Mouse (Mus musculus) thymus, adult 2 months (tissue): ENCODE data around the gene Lrrc15. TPM values are rescaled to one million over a fixed set of nuclear protein-coding genes. Genes with fewer than 3 reads are reported as not detected.
A peak's percentile ranks its signal among the peaks of the same experiment; 100 is the strongest.

Experiments used
- DNase-seq: peaks from one replicate; pipeline ENCODE4 v3.0.0; 2021
- H3K27ac ChIP-seq: fragments of 200-500 bp; 2 replicates; pipeline ENCODE4 v1.5.1; 2012; ENCODE audit warnings: low read length, control low read depth; ENCODE audit not compliant: control insufficient read depth, insufficient read depth
- H3K27me3 ChIP-seq: fragments of 200-500 bp; 2 replicates; pipeline ENCODE4 v1.6.1; 2012; ENCODE audit warnings: mild to moderate bottlenecking, low read length, moderate library complexity, mixed read lengths; ENCODE audit not compliant: control insufficient read depth, insufficient read depth
- H3K36me3 ChIP-seq: fragments of 200-500 bp; 2 replicates; pipeline ENCODE4 v1.6.1; 2012; ENCODE audit warnings: mild to moderate bottlenecking, low read length, moderate library complexity; ENCODE audit not compliant: control insufficient read depth, insufficient read depth
- H3K4me1 ChIP-seq: fragments of 200-500 bp; replicated peaks from 2 replicates; pipeline ENCODE4 v1.6.1; 2012; ENCODE audit warnings: low read length; ENCODE audit not compliant: control insufficient read depth, insufficient read depth
- H3K4me3 ChIP-seq: fragments of 200-500 bp; 2 replicates; pipeline ENCODE4 v1.5.1; 2012; ENCODE audit warnings: mild to moderate bottlenecking, low read length, control low read depth, moderate library complexity; ENCODE audit not compliant: control insufficient read depth, insufficient read depth
- CTCF ChIP-seq: fragments of 200-500 bp; IDR thresholded peaks from 2 replicates; pipeline ENCODE4 v1.5.1; 2012; ENCODE audit warnings: mild to moderate bottlenecking, control low read depth, low read length, moderate library complexity, borderline replicate concordance; ENCODE audit not compliant: control insufficient read depth, poor library complexity, insufficient read depth; ENCODE audit errors: extremely low read depth
- POLR2A ChIP-seq: fragments of 200-500 bp; IDR thresholded peaks from 2 replicates; pipeline ENCODE4 v1.6.1; 2012; ENCODE audit warnings: mild to moderate bottlenecking, low read length, control low read depth, moderate library complexity; ENCODE audit not compliant: control insufficient read depth, poor library complexity, insufficient read depth; ENCODE audit errors: extremely low read depth
- WGBS: fragments of 180-500 bp; shearing (Covaris S2); methylation state at CpG from one replicate; pipeline ENCODE4 v1.1.7; 2018; 5-methylcytosine and 5-hydroxymethylcytosine counted together
- polyA plus RNA-seq: library from polyadenylated mRNA; depleted of rRNA; stranded (reverse); fragments of >200 nt; gene quantifications from 2 replicates; pipeline ENCODE4 v1.2.3, GENCODE M21; 2012; rRNA removed

Gene Lrrc15
- polyA plus RNA-seq: 0.45 and 0.51 TPM in 2 replicates

DNA sequence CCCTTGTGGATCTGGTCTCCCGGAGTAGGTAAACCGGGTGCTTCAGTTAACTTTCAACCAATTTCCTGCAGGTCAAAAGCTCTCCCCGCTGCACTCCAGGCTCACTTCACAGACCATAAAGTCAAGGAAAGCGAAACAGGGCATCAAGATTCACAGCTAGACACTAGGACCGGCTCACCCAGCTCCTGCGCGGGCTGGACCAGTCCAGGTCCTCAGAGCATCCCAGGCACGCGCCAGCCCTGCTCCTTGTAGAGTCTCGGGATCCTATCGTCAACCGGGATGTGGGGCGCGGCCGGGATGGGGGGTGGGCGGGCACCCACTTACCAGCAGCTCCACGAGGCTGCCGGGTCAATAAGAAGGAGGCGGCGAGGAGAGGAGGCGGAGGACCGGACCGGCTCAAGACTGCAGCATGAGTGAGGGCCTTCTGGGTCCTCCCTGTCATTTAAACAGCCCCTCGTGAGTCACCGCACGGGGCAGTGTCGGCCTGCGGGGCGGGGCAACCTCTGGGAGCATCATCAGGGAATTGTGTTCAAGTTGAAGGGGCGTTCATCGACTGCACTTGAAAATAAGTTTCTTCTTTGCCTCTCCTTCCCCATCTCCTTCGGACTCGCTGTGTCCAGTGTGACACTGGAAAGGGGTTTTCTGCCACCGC lies at the start of gene Lrrc15:
Gene Lrrc15, minus strand, starts transcription at position 413 of the 652 bp plus-strand sequence.
- H3K36me3 ChIP-seq: no peaks in the 10 kb centered on the region
- peaks cover 13% of the 10 kb centered on the region for H3K4me1 ChIP-seq
- H3K27me3 ChIP-seq: peaks cover 5% of the 10 kb centered on the region; the same call in 1 of the 2 replicates
- WGBS: 26% methylated on average over 34 of the region's 34 CpGs
- no peak for DNase-seq
- no peak within 1 kb of the TSS for H3K27ac ChIP-seq
- TF ChIP-seq POLR2A (no peak), CTCF (no peak)
- H3K4me3 ChIP-seq: no peak within 1 kb of the TSS

- DNase-seq: no peak
- Histone ChIP-seq H3K27me3 (no peaks in the 10 kb centered on the region; the same call in 1 of the 2 replicates), H3K4me3 (no peak overlapping the region), H3K4me1 (peaks cover 6% of the 10 kb centered on the region), H3K27ac (no peak overlapping the region), H3K36me3 (peaks cover 17% of the 10 kb centered on the region)
- no peak for TF ChIP-seq POLR2A
- no peak for TF ChIP-seq CTCF
Observed at GRCm38 (mm10) chr16:30314236-30314635, 31.2 kb upstream of the Lrrc15 start.

DNA sequence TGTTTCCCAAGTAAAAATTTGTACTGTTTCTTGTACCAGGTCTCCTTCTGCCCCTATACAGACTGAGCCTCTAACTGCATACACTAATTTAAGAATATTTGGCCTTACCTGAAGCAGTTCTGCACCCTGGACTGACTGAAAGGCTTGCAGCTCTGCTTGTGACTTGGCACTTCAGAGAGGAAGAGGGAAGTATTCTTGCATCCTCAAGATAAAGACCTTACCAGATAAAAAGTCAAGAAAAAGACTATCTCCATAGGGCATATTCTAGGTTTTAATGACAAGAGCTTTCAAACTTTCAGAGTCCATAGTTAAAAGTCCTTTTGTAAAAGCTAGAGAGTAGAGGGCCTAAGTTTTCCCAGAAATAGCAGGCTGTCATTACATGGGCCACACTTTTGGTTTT lies 27.6 kb upstream of the Lrrc15 start, which contains the start of gene Gp5:
Gene Gp5, minus strand, starts transcription at position 133 of the 400 bp plus-strand sequence.
- Histone ChIP-seq H3K27ac (no peak within 1 kb of the TSS), H3K36me3 (peaks cover 9% of the 10 kb centered on the region), H3K4me1 (peaks cover 15% of the 10 kb centered on the region), H3K27me3 (no peaks in the 10 kb centered on the region; the same call in 1 of the 2 replicates), H3K4me3 (peak within 1 kb of the TSS; percentile 3; the same call in 1 of the 2 replicates)
- no peak for DNase-seq
- no peak for TF ChIP-seq CTCF

DNA sequence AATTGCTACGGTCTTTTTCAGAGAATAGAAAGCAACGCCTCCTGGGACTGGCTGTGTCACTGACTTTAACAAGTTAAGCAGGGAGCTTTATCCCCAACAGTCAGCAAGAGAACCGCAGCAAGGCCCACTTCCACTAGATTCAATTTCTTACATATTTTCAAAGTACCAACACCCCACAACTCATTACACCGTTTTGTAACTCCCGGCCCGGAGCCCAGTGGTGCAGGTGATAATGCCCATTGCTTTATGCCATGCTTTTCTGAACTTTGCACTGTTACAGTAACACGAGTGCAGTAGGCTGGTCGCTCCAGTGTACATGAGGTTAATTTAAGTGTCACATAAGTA lies 27.1 kb upstream of the Lrrc15 start:
- 87% methylated on average over 8 of the region's 8 CpGs for WGBS
- Histone ChIP-seq H3K27me3 (no peaks in the 10 kb centered on the region; the same call in 1 of the 2 replicates), H3K27ac (no peak overlapping the region), H3K4me1 (peaks cover 15% of the 10 kb centered on the region), H3K36me3 (peaks cover 5% of the 10 kb centered on the region), H3K4me3 (no peak overlapping the region)
- no peak for TF ChIP-seq CTCF
- no peak for TF ChIP-seq POLR2A
- DNase-seq: no peak

GRCm38 (mm10) chr16:30309395-30310170 lies 26.5 kb upstream of the Lrrc15 start:
- TF ChIP-seq CTCF: no peak
- TF ChIP-seq POLR2A: no peak
- peaks cover 1% of the 10 kb centered on the region for H3K36me3 ChIP-seq
- H3K27me3 ChIP-seq: no peaks in the 10 kb centered on the region; the same call in 1 of the 2 replicates
- 6% methylated on average over 34 of the region's 34 CpGs for WGBS
- peaks cover 15% of the 10 kb centered on the region for H3K4me1 ChIP-seq
- no peak overlapping the region for H3K27ac ChIP-seq
- peak overlapping the region; percentile 41; the same call in 1 of the 2 replicates for H3K4me3 ChIP-seq
- no peak for DNase-seq

- 1% methylated on average over 72 of the region's 72 CpGs for WGBS
- TF ChIP-seq POLR2A: no peak
- 0 out of 2 replicates have a peak, but pooled peaks have one; percentile 11 for TF ChIP-seq CTCF
- Histone ChIP-seq H3K36me3 (no peaks in the 10 kb centered on the region), H3K4me1 (peaks cover 15% of the 10 kb centered on the region), H3K27me3 (no peaks in the 10 kb centered on the region; the same call in 1 of the 2 replicates), H3K27ac (no peak overlapping the region), H3K4me3 (peak overlapping the region; percentile 41)
- peak; percentile 33 for DNase-seq
Observed at GRCm38 (mm10) chr16:30308616-30309394, 25.7 kb upstream of the Lrrc15 start.
